Mouse (Mus musculus) megakaryocyte, adult 5-6 weeks (primary cell): ENCODE results near the gene Rhox2e. TPM values are rescaled to one million over a fixed set of nuclear protein-coding genes. Genes with fewer than 3 reads are reported as not detected.
"Not testable (repeated sequence)": the region's sequence is repeated elsewhere in the genome, so short reads cannot be mapped to it uniquely, and the experiment has no call there.

Experiments
- ATAC-seq: 2 replicates; pipeline ENCODE4 v1.8.0; 2016; ENCODE audit warnings: mild to moderate bottlenecking, inconsistent platforms; ENCODE audit not compliant: poor library complexity, severe bottlenecking
- total RNA-seq, 2 experiments: library from RNA; stranded (forward) in 1 of 2; stranded (reverse) in 1 of 2; fragments of 153-499, 151-499 nt in 1 of 2; fragments of 221-1000, 200-1000 nt in 1 of 2; gene quantifications; 2 replicates each; pipeline versions ENCODE4 v1.2.3 to v1.2.4; 2015 to 2017

Gene Rhox2e
- total RNA-seq (2015) (not detected in 2 replicates), total RNA-seq (2017) (not detected in 2 replicates)

- ATAC-seq: not testable (repeated sequence)
Observed at GRCm38 (mm10) chrX:37530152-37530551, at the start of gene Rhox2e. Gene Rhox2e, plus strand, starts transcription at chrX:37530452.

- not testable (repeated sequence) for ATAC-seq
Observed at GRCm38 (mm10) chrX:37514059-37514458, 16.2 kb upstream of the Rhox2e start, which contains the start of gene Rhox4d. Gene Rhox4d, plus strand, starts transcription at chrX:37514359.

GRCm38 (mm10) chrX:37541719-37542118 is 11.5 kb downstream of the Rhox2e start, which contains the start of gene Rhox3e:
Gene Rhox3e, plus strand, starts transcription at chrX:37542019.
- not testable (repeated sequence) for ATAC-seq

- not testable (repeated sequence) for ATAC-seq
Observed at GRCm38 (mm10) chrX:37557112-37557511, 26.9 kb downstream of the Rhox2e start, which contains the start of gene Rhox4e. Gene Rhox4e, plus strand, starts transcription at chrX:37557412.

GRCm38 (mm10) chrX:37571105-37571504 is 40.9 kb downstream of the Rhox2e start, which contains the start of gene Rhox2f:
Gene Rhox2f, plus strand, starts transcription at chrX:37571405.
- ATAC-seq: not testable (repeated sequence)

- ATAC-seq: not testable (repeated sequence)
Observed at GRCm38 (mm10) chrX:37572638-37573037, 42.4 kb downstream of the Rhox2e start.

GRCm38 (mm10) chrX:37580692-37581091 is 50.4 kb downstream of the Rhox2e start, which contains the start of gene Rhox3f:
Gene Rhox3f, plus strand, starts transcription at chrX:37580992.
- ATAC-seq: not testable (repeated sequence)

Other genes with a start within 250 kb of the Rhox2e start
- not detected in 2 replicates for gene Rhox3a2, start 150.4 kb upstream of the Rhox2e start, total RNA-seq (2015)
- gene Rhox3a2, start 150.4 kb upstream of the Rhox2e start, total RNA-seq (2017): not detected in 2 replicates
- not detected in 2 replicates for gene Rhox4a2, start 139.6 kb upstream of the Rhox2e start, total RNA-seq (2015)
- not detected in 2 replicates for gene Rhox4a2, start 139.6 kb upstream of the Rhox2e start, total RNA-seq (2017)
- gene Rhox2b, start 118.4 kb upstream of the Rhox2e start, total RNA-seq (2015): not detected in 2 replicates
- gene Rhox2b, start 118.4 kb upstream of the Rhox2e start, total RNA-seq (2017): not detected in 2 replicates
- not detected in 2 replicates for gene Rhox4b, start 98.0 kb upstream of the Rhox2e start, total RNA-seq (2015)
- not detected in 2 replicates for gene Rhox4b, start 98.0 kb upstream of the Rhox2e start, total RNA-seq (2017)
- not detected in 2 replicates for gene Rhox2c, start 76.8 kb upstream of the Rhox2e start, total RNA-seq (2015)
- not detected in 2 replicates for gene Rhox2c, start 76.8 kb upstream of the Rhox2e start, total RNA-seq (2017)
- not detected in 2 replicates for gene Rhox3c, start 71.9 kb upstream of the Rhox2e start, total RNA-seq (2015)
- not detected in 2 replicates for gene Rhox3c, start 71.9 kb upstream of the Rhox2e start, total RNA-seq (2017)
- not detected in 2 replicates for gene Rhox4c, start 50.1 kb upstream of the Rhox2e start, total RNA-seq (2015)
- gene Rhox4c, start 50.1 kb upstream of the Rhox2e start, total RNA-seq (2017): not detected in 2 replicates
- gene Rhox2d, start 37.0 kb upstream of the Rhox2e start, total RNA-seq (2015): not detected in 2 replicates
- gene Rhox2d, start 37.0 kb upstream of the Rhox2e start, total RNA-seq (2017): not detected in 2 replicates
- not detected in 2 replicates for gene Rhox4d, start 16.1 kb upstream of the Rhox2e start, total RNA-seq (2015)
- not detected in 2 replicates for gene Rhox4d, start 16.1 kb upstream of the Rhox2e start, total RNA-seq (2017)
- not detected in 2 replicates for gene Rhox3e, start 11.6 kb downstream of the Rhox2e start, total RNA-seq (2015)
- gene Rhox3e, start 11.6 kb downstream of the Rhox2e start, total RNA-seq (2017): not detected in 2 replicates
- gene Rhox4e, start 27.0 kb downstream of the Rhox2e start, total RNA-seq (2015): not detected in 2 replicates
- not detected in 2 replicates for gene Rhox4e, start 27.0 kb downstream of the Rhox2e start, total RNA-seq (2017)
- not detected in 2 replicates for gene Rhox2f, start 41.0 kb downstream of the Rhox2e start, total RNA-seq (2015)
- not detected in 2 replicates for gene Rhox2f, start 41.0 kb downstream of the Rhox2e start, total RNA-seq (2017)
- gene Rhox3f, start 50.5 kb downstream of the Rhox2e start, total RNA-seq (2015): not detected in 2 replicates
- gene Rhox3f, start 50.5 kb downstream of the Rhox2e start, total RNA-seq (2017): not detected in 2 replicates
- not detected in 2 replicates for gene Rhox4f, start 77.3 kb downstream of the Rhox2e start, total RNA-seq (2015)
- not detected in 2 replicates for gene Rhox4f, start 77.3 kb downstream of the Rhox2e start, total RNA-seq (2017)
- gene Rhox3g, start 98.2 kb downstream of the Rhox2e start, total RNA-seq (2015): not detected in 2 replicates
- not detected in 2 replicates for gene Rhox3g, start 98.2 kb downstream of the Rhox2e start, total RNA-seq (2017)
- gene Rhox2g, start 113.0 kb downstream of the Rhox2e start, total RNA-seq (2015): not detected in 2 replicates
- not detected in 2 replicates for gene Rhox2g, start 113.0 kb downstream of the Rhox2e start, total RNA-seq (2017)
- gene Rhox4g, start 120.9 kb downstream of the Rhox2e start, total RNA-seq (2015): not detected in 2 replicates
- gene Rhox4g, start 120.9 kb downstream of the Rhox2e start, total RNA-seq (2017): not detected in 2 replicates
- gene Rhox3h, start 138.3 kb downstream of the Rhox2e start, total RNA-seq (2015): not detected in 2 replicates
- not detected in 2 replicates for gene Rhox3h, start 138.3 kb downstream of the Rhox2e start, total RNA-seq (2017)
- gene Rhox2h, start 142.8 kb downstream of the Rhox2e start, total RNA-seq (2015): not detected in 2 replicates
- gene Rhox2h, start 142.8 kb downstream of the Rhox2e start, total RNA-seq (2017): not detected in 2 replicates